Mouse (Mus musculus): ENCODE results near the gene Timm13. TPM values are rescaled to one million over a fixed set of nuclear protein-coding genes. Genes with fewer than 3 reads are reported as not detected.

The Timm13 gene
- polyA plus RNA-seq, 1 experiment from 2014 or later: 355 TPM

DNA sequence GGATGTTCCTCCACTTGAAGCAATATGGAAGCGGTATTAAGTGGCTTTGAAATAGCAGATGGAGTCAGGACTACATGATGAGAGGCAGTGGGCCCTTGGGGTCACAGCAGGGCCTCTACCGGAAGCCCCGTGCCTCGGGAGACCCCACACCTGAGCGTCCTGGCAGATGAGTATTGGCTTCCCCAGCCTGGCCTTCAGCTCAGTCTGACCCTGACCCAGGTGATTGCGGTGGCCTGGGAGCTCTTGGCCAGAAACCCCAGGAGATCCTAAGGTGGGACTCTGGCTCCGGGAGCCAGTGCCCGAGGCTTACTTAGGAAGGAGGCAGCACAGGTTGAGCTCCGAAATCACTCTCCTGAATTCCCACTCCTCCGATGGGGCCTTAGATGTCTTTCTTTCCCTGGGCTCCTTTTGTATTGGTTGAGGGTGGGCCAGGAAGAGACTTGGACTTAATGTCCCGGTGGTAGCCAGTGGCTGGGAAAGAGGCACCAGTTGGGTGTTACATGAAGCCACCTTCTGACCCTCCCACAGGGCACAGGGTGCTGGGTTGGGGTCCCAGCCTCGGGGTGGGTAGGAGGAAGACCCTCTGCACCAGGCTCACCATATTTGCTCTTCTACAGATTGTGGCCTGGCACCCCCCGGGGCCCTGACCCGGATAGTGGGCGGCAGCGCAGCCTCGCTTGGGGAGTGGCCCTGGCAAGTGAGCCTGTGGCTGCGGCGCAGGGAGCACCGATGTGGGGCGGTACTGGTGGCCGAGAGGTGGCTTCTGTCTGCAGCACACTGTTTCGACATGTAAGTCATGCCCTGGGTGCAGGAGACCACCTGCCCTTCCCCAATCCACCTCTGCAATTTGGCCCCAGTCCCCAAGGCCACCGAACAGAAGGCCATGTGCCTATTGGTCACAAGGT, 3.9 kb downstream of the Timm13 start:
- no peaks in the 10 kb centered on the region for H3K27me3 ChIP-seq (ENCODE audit: control insufficient read depth, insufficient read depth, low read length)
- DNase-seq (ENCODE audit: low spot score) (no peak), ATAC-seq (ENCODE audit: insufficient number of reproducible peaks, low FRiP score, low TSS enrichment, low read depth) (no peak)
- H3K4me1 ChIP-seq (ENCODE audit: control insufficient read depth, insufficient read depth, low read length): peaks cover 8% of the 10 kb centered on the region; the same call in 1 of the 2 replicates
- no peaks in the 10 kb centered on the region for H3K9me3 ChIP-seq (ENCODE audit: control insufficient read depth, low read length)
- 67% methylated on average over 24 of the region's 24 CpGs for WGBS
- no peaks in the 10 kb centered on the region for H3K36me3 ChIP-seq (ENCODE audit: control insufficient read depth, insufficient read depth, low read length)
- H3K4me2 ChIP-seq (ENCODE audit: low read depth, severe bottlenecking): no peak overlapping the region
- H3K9ac ChIP-seq (ENCODE audit: low read length): no peak overlapping the region
- H3K27ac ChIP-seq (replicated peaks; ENCODE audit: low read depth, low read length): no peak overlapping the region
- no peak overlapping the region for H3K4me3 ChIP-seq (ENCODE audit: low read depth, low read length)

DNA sequence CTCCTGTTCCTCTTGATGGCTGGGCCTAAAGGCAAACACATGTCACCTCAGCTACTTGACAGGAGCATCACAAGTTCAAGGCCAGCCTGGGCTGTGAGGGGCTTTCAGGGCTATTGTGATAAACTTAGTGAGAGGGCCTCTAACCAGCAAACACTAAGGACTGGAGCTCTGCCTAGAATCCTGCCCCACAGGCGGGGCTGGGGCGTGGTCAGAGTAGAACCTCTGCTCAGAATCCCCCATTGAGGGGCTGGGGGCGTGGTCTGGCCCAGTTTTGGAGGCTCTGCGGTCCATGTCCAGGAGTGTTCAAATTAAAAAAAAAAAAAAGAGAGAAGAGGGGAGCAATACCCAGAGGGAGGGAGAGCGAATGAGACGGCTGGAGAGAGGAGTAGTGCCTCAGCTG, 5.1 kb downstream of the Timm13 start:
- Histone ChIP-seq H3K9ac (ENCODE audit: low read length) (no peak overlapping the region), H3K4me2 (ENCODE audit: low read depth, severe bottlenecking) (no peak overlapping the region), H3K9me3 (ENCODE audit: control insufficient read depth, low read length) (no peaks in the 10 kb centered on the region), H3K27ac (replicated peaks; ENCODE audit: low read depth, low read length) (no peak overlapping the region), H3K4me1 (ENCODE audit: control insufficient read depth, insufficient read depth, low read length) (peaks cover 8% of the 10 kb centered on the region; the same call in 1 of the 2 replicates), H3K36me3 (ENCODE audit: control insufficient read depth, insufficient read depth, low read length) (no peaks in the 10 kb centered on the region), H3K4me3 (ENCODE audit: low read depth, low read length) (no peak overlapping the region), H3K27me3 (ENCODE audit: control insufficient read depth, insufficient read depth, low read length) (no peaks in the 10 kb centered on the region)
- ATAC-seq (ENCODE audit: insufficient number of reproducible peaks, low FRiP score, low TSS enrichment, low read depth) (no peak), DNase-seq (ENCODE audit: low spot score) (no peak)
- 86% methylated on average over 6 of the region's 6 CpGs for WGBS

DNA sequence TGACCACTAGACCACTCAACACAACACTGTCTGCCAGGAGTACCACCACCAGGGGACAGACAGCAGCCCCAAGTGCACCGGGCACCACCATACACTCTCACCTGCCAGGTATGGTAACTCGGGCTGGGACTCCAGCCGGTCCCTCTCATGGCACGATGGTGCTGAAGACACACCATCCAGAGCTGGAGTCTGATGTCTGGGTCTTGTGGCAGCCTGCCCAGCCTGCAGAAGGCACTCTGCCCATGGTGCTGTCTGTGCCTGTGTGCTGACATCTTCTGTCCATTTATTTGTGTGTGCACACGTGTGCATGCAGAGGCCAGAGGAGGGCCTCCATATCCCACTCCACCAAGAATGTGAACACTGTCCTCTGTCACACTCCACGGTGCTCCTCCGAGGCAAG, 5.7 kb downstream of the Timm13 start:
- H3K36me3 ChIP-seq (ENCODE audit: control insufficient read depth, insufficient read depth, low read length): no peaks in the 10 kb centered on the region

DNA sequence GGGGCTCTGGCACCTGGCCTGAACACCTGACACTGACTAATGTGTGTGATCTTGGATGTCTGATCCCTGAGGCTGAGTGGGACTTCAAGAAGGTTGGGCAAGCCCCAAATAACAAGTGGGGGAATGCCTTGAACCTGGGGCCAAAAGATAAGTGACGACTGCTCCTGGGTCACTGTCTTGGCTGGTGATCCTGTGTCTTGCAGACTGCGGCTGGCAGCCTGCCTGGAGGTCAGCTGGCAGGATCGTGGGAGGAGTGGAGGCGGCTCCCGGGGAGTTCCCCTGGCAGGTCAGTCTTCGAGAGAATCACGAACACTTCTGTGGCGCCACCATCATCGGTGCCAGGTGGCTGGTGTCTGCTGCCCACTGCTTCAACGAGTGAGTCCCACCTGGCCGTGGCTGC, 13.6 kb downstream of the Timm13 start:
- Histone ChIP-seq H3K9ac (ENCODE audit: low read length) (no peak overlapping the region), H3K27me3 (ENCODE audit: control insufficient read depth, insufficient read depth, low read length) (peaks cover 15% of the 10 kb centered on the region), H3K36me3 (ENCODE audit: control insufficient read depth, insufficient read depth, low read length) (no peaks in the 10 kb centered on the region), H3K9me3 (ENCODE audit: control insufficient read depth, low read length) (no peaks in the 10 kb centered on the region), H3K4me1 (ENCODE audit: control insufficient read depth, insufficient read depth, low read length) (0 out of 2 replicates have a peak, but pooled peaks cover 2% of the 10 kb centered on the region), H3K4me3 (ENCODE audit: low read depth, low read length) (no peak overlapping the region), H3K27ac (replicated peaks; ENCODE audit: low read depth, low read length) (no peak overlapping the region), H3K4me2 (ENCODE audit: low read depth, severe bottlenecking) (no peak overlapping the region)
- ATAC-seq (ENCODE audit: insufficient number of reproducible peaks, low FRiP score, low TSS enrichment, low read depth): no peak
- no peak for DNase-seq (ENCODE audit: low spot score)
- WGBS: 73% methylated on average over 11 of the region's 11 CpGs

More for the DNA sequence above, 5.7 kb downstream of the Timm13 start:
- Histone ChIP-seq H3K4me3 (ENCODE audit: low read depth, low read length) (no peak overlapping the region), H3K27ac (replicated peaks; ENCODE audit: low read depth, low read length) (no peak overlapping the region), H3K27me3 (ENCODE audit: control insufficient read depth, insufficient read depth, low read length) (no peaks in the 10 kb centered on the region), H3K9ac (ENCODE audit: low read length) (no peak overlapping the region), H3K9me3 (ENCODE audit: control insufficient read depth, low read length) (no peaks in the 10 kb centered on the region), H3K4me2 (ENCODE audit: low read depth, severe bottlenecking) (no peak overlapping the region), H3K4me1 (ENCODE audit: control insufficient read depth, insufficient read depth, low read length) (peaks cover 8% of the 10 kb centered on the region; the same call in 1 of the 2 replicates)
- ATAC-seq (ENCODE audit: insufficient number of reproducible peaks, low FRiP score, low TSS enrichment, low read depth) (no peak), DNase-seq (ENCODE audit: low spot score) (no peak)
- 90% methylated on average over 7 of the region's 7 CpGs for whole genome bisulfite sequencing

DNA sequence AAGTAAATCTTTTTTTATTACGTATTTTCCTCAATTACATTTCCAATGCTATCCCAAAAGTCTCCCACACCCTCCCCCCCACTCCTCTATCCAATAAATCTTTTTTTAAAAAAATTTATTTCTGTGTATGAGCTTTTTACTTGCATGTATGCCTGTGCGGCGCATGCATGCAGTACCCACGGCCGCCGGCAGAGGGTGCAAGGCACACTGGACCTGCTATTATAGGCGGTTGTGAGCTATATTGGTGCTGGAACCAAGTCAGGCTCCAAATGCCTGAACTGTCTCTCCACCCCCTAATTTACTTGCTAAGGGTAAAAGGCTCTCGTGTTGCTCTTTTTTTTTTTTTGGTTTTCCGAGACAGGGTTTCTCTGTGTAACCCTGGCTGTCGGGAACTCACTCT, 19.5 kb downstream of the Timm13 start:
- no peaks in the 10 kb centered on the region for H3K36me3 ChIP-seq (ENCODE audit: control insufficient read depth, insufficient read depth, low read length)
- WGBS: 24% methylated on average over 10 of the region's 10 CpGs
- H3K4me1 ChIP-seq (ENCODE audit: control insufficient read depth, insufficient read depth, low read length): no peaks in the 10 kb centered on the region
- H3K4me2 ChIP-seq (ENCODE audit: low read depth, severe bottlenecking): no peak overlapping the region
- ATAC-seq (ENCODE audit: insufficient number of reproducible peaks, low FRiP score, low TSS enrichment, low read depth) (no peak), DNase-seq (ENCODE audit: low spot score) (peak; percentile 88)
- no peak overlapping the region for H3K4me3 ChIP-seq (ENCODE audit: low read depth, low read length)
- H3K9ac ChIP-seq (ENCODE audit: low read length): no peak overlapping the region
- H3K27ac ChIP-seq (replicated peaks; ENCODE audit: low read depth, low read length): no peak overlapping the region
- H3K27me3 ChIP-seq (ENCODE audit: control insufficient read depth, insufficient read depth, low read length): no peaks in the 10 kb centered on the region
- H3K9me3 ChIP-seq (ENCODE audit: control insufficient read depth, low read length): no peaks in the 10 kb centered on the region

DNA sequence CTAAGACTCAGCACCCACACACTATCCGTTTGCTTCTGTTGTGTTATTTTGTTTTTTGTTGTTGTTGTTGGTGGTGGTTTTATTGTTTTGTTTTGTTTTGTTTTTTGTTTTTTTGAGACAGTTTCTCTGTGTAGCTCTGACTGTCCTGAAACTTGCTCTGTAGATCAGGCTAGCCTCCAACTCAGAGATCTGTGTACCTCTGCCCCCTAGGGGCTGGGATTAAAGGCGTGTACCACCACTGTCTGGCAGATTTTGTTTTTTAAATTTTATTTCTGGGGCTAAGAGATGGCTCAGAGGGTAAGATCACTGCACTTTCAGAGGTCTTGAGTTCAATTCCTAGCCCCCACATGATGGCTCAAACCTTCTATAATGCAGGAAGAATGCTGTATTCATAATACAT, 19.9 kb downstream of the Timm13 start:
- DNase-seq (ENCODE audit: low spot score) (no peak), ATAC-seq (ENCODE audit: insufficient number of reproducible peaks, low FRiP score, low TSS enrichment, low read depth) (no peak)
- Histone ChIP-seq H3K4me3 (ENCODE audit: low read depth, low read length) (no peak overlapping the region), H3K4me2 (ENCODE audit: low read depth, severe bottlenecking) (no peak overlapping the region), H3K27ac (replicated peaks; ENCODE audit: low read depth, low read length) (no peak overlapping the region), H3K4me1 (ENCODE audit: control insufficient read depth, insufficient read depth, low read length) (no peaks in the 10 kb centered on the region), H3K9ac (ENCODE audit: low read length) (no peak overlapping the region), H3K27me3 (ENCODE audit: control insufficient read depth, insufficient read depth, low read length) (no peaks in the 10 kb centered on the region), H3K36me3 (ENCODE audit: control insufficient read depth, insufficient read depth, low read length) (no peaks in the 10 kb centered on the region), H3K9me3 (ENCODE audit: control insufficient read depth, low read length) (no peaks in the 10 kb centered on the region)
- 80% methylated on average over 2 of the region's 2 CpGs for WGBS

DNA sequence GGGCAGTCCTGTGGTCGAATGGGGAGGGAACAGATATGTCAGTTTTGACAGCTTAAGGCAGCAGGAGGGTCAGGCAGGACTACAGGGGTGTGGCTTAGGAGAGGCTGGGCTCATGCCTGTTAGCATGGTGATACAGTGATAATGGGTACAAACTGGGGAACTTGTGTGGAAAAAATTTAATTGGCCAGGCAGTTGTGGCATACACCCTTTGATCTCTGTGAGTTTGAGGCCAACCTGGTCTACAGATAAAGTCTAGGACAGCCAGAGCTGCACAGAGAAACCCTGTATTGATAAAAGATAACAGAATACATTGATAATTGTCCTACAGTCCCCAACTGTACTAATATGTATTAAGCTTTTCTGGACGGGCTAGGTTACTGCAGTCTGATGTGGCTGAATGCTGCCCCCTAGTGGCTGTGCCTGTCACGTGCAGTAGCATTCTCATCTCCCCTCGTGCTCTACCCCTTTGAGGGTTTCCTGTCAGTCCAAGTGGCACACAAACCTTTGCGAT, 20.6 kb downstream of the Timm13 start:
- no peak for ATAC-seq (ENCODE audit: insufficient number of reproducible peaks, low FRiP score, low TSS enrichment, low read depth)
- Histone ChIP-seq H3K9me3 (ENCODE audit: control insufficient read depth, low read length) (no peaks in the 10 kb centered on the region), H3K9ac (ENCODE audit: low read length) (no peak overlapping the region), H3K27me3 (ENCODE audit: control insufficient read depth, insufficient read depth, low read length) (no peaks in the 10 kb centered on the region), H3K36me3 (ENCODE audit: control insufficient read depth, insufficient read depth, low read length) (no peaks in the 10 kb centered on the region), H3K4me3 (ENCODE audit: low read depth, low read length) (no peak overlapping the region), H3K27ac (replicated peaks; ENCODE audit: low read depth, low read length) (no peak overlapping the region), H3K4me2 (ENCODE audit: low read depth, severe bottlenecking) (no peak overlapping the region), H3K4me1 (ENCODE audit: control insufficient read depth, insufficient read depth, low read length) (no peaks in the 10 kb centered on the region)
- WGBS: 22% methylated on average over 5 of the region's 5 CpGs
- peak; percentile 78 for DNase-seq (ENCODE audit: low spot score)

DNA sequence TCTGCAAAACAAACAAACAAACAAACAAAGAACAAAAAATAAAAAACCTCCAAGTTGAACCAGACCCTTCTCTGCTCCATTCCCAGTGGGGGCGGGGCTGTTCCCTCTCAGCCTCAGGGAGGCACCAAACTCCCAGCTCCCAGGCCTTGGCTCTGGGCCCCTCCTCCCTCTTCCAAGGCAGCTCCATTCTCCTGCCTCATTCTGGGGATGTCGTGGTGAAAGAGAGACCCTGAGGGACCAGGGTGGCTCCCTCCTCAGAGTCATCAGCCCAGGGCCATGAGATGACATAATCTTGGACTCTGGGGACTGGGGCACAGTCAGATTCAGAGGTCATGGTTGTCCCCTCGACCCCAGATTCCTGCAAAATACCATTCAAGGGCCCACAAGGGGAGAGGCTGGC, 24.2 kb downstream of the Timm13 start:
- DNase-seq (ENCODE audit: low spot score): no peak
- Histone ChIP-seq H3K4me2 (ENCODE audit: low read depth, severe bottlenecking) (no peak overlapping the region), H3K4me1 (ENCODE audit: control insufficient read depth, insufficient read depth, low read length) (no peaks in the 10 kb centered on the region), H3K9ac (ENCODE audit: low read length) (no peak overlapping the region), H3K27ac (replicated peaks; ENCODE audit: low read depth, low read length) (no peak overlapping the region), H3K4me3 (ENCODE audit: low read depth, low read length) (no peak overlapping the region), H3K36me3 (ENCODE audit: control insufficient read depth, insufficient read depth, low read length) (no peaks in the 10 kb centered on the region), H3K27me3 (ENCODE audit: control insufficient read depth, insufficient read depth, low read length) (no peaks in the 10 kb centered on the region), H3K9me3 (ENCODE audit: control insufficient read depth, low read length) (no peaks in the 10 kb centered on the region)
- 13% methylated on average over 3 of the region's 3 CpGs for WGBS
- ATAC-seq (ENCODE audit: insufficient number of reproducible peaks, low FRiP score, low TSS enrichment, low read depth): no peak
